Mouse (Mus musculus) common myeloid progenitor, adult 5-6 weeks (primary cell): Measurements from ENCODE around the gene Rassf4. TPM values are rescaled to one million over a fixed set of nuclear protein-coding genes. Genes with fewer than 3 reads are reported as not detected.
A peak's percentile ranks its signal among the peaks of the same experiment; 100 is the strongest.

Source experiments
- ATAC-seq: replicated peaks from 2 replicates; pipeline ENCODE4 v1.8.0; 2016; ENCODE audit warnings: low read depth, mild to moderate bottlenecking, moderate TSS enrichment, inconsistent platforms; ENCODE audit not compliant: poor library complexity, severe bottlenecking
- total RNA-seq: library from RNA; stranded (forward); fragments of 200-1000, 187-1606 nt; gene quantifications from 2 replicates; pipeline ENCODE4 v1.2.3, GENCODE M21; 2017

Gene Rassf4
- total RNA-seq, 1 experiment from 2014 or later = 17.4 TPM

- ATAC-seq = peak; percentile 24; the same call in 1 of the 2 replicates
Measured at GRCm38 (mm10) chr6:116674283-116674886, 633 bp upstream of the Rassf4 start.

GRCm38 (mm10) chr6:116672349-116672748, 1.4 kb downstream of the Rassf4 start:
- ATAC-seq = no peak

- no peak for ATAC-seq
Measured at GRCm38 (mm10) chr6:116671768-116672167, 2.0 kb downstream of the Rassf4 start.

- no peak for ATAC-seq
Measured at GRCm38 (mm10) chr6:116671031-116671430, 2.7 kb downstream of the Rassf4 start.

GRCm38 (mm10) chr6:116670144-116670543, 3.6 kb downstream of the Rassf4 start:
- ATAC-seq = no peak

- peak; percentile 9; the same call in 1 of the 2 replicates for ATAC-seq
Measured at GRCm38 (mm10) chr6:116668682-116669470, 4.9 kb downstream of the Rassf4 start.

GRCm38 (mm10) chr6:116667382-116667781, 6.4 kb downstream of the Rassf4 start:
- ATAC-seq = no peak

- ATAC-seq = no peak
Measured at GRCm38 (mm10) chr6:116666892-116667291, 6.9 kb downstream of the Rassf4 start.

GRCm38 (mm10) chr6:116666085-116666750, 7.5 kb downstream of the Rassf4 start:
- no peak for ATAC-seq

GRCm38 (mm10) chr6:116664830-116665229, 8.9 kb downstream of the Rassf4 start:
- ATAC-seq = no peak

GRCm38 (mm10) chr6:116664031-116664430, 9.7 kb downstream of the Rassf4 start:
- ATAC-seq = peak; percentile 93

GRCm38 (mm10) chr6:116663364-116663763, 10.4 kb downstream of the Rassf4 start:
- ATAC-seq = no peak

- peak; percentile 46; the same call in 1 of the 2 replicates for ATAC-seq
Measured at GRCm38 (mm10) chr6:116653684-116654454, 19.9 kb downstream of the Rassf4 start.

GRCm38 (mm10) chr6:116653191-116653590, 20.6 kb downstream of the Rassf4 start:
- ATAC-seq = no peak

- peak; percentile 33; the same call in 1 of the 2 replicates for ATAC-seq
Measured at GRCm38 (mm10) chr6:116651437-116652118, 22.2 kb downstream of the Rassf4 start.

GRCm38 (mm10) chr6:116650406-116650805, 23.3 kb downstream of the Rassf4 start, which contains the start of gene Depp1:
Gene Depp1 (plus strand): TSS chr6:116650609.
- peak; percentile 57 for ATAC-seq

- peak; percentile 23 for ATAC-seq
Measured at GRCm38 (mm10) chr6:116649811-116650210, 23.9 kb downstream of the Rassf4 start.

- ATAC-seq = no peak
Measured at GRCm38 (mm10) chr6:116647763-116648162, 26.0 kb downstream of the Rassf4 start.

GRCm38 (mm10) chr6:116644335-116644734, 29.4 kb downstream of the Rassf4 start:
- ATAC-seq = no peak
